Mouse (Mus musculus) kidney, postnatal 25 days (tissue): ENCODE results near the gene Tenm4.
"Not testable (repeated sequence)": the region's sequence is repeated elsewhere in the genome, so short reads cannot be mapped to it uniquely, and the experiment has no call there.

ENCODE experiments used
- DNase-seq, 2 experiments: peaks; one replicate each; pipeline ENCODE4 v3.0.0; 2021; ENCODE audit warnings: mixed read lengths in 2 of 2

Tenm4 gene

GRCm38 (mm10) chr7:96920447-96921095, 749.5 kb downstream of the Tenm4 start:
- DNase-seq, result no peak

DNA sequence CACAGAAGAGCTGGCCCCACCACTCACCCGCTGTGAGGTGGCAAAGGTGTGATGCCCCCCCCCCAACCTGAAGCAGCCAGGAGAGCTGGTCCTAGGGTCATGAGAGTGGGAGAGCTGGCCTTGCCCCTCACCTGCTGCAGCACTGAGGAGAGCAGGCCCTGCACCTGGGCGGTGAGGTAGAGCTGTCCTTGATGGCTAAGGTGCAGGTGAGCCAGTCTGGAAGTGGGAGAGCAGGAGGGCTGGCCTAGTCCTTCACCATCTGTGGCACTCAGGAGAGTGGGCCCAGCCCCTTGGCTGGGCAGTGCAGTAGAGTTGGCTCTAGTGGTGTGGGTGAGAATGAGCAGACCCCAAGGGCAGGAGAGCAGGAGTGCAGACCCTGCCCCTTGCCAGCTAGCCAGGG, 751.9 kb downstream of the Tenm4 start:
- DNase-seq, result no peak

DNA sequence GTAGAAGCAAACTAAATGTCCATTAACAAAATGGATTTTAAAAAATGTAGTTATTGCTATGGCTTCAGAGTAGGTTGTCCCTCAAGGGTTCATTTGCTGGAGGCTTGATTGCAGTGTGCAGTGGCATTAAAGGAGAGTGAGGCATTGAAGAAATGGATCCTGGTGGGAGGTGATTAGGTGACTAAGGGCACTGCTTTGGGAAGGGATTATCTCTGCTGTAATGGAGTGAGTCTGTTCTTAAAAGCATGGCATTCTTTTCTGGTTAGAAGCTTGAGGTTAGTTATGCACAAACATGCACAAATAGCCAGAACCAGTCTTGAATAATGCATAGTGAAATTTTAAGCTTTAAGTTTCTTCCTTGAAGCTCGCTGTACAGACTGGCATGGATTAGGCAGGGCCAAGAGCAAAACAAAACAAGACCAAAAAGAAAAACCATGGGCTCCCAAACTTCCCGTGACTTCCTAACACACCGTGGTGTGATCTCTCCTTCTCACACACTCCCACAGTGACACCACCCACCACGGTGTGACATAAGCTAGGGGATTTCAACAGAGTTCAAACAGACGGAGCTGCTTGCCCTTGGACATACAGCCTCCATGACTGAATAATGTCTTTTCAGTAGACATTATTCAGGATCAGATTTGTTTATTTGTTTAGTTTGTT, 772.8 kb downstream of the Tenm4 start:
- no peak for DNase-seq

- not testable (repeated sequence) for DNase-seq
Observed at GRCm38 (mm10) chr7:96946501-96946900, 775.5 kb downstream of the Tenm4 start.

DNA sequence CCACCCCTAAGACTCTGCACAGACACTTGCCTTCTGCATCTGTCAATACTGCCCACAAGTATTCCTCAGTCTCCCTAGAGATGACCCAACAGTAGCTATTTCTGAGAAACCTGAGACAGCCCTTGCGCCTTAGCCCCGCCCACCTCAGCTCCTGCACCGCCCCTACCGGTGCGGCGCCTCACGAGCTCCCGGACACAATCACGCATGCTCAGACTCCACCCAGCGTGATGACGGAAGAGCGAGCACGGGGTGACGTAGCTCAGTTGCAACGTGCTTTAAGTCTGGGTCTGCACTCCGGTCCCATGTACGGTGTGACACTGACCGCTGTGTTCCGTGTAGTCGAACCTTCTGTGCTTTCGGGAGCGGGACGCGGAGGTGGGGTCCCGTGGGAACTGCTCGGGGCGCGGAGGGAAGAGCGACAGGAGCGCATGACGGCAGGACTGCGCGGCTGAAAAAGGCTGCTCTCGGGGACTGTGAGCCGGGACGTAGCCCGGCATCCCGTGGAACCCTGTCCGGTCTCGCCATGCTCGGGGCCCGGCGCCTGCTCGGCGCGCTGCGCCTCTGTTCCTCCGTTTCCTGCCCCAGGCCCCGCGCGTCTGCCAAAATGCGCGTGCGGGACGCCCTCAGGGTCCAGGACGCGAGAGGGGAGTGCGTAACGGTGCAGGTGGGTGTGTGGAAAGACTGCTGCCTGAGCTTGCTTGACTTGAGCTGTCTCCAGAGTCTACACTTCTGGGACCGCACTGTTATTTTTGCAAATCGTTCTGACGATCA, 780.4 kb downstream of the Tenm4 start, which contains the start of gene Nars2:
Nars2 (plus strand) TSS at position 225 of the 771 bp plus-strand sequence.
- DNase-seq, result peak; percentile 94 to 95

DNA sequence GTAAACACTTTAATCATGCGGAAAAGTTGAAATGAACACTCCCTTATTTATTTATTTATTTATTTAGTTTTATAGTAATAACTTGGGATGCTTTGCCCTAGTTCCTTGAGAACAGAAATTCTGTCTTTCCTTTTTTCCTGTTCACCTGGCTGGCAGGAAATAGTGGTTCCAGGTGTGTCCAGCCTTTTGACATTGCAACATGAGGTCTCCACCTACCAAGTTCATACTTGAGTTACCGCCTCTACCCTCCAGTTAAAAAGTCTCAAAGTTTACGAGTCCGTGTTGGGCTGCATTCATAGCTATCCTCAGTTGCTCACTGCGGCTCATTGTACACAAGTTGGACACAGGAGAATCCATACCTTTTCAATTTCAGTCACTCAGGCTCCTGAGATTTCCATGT, 781.0 kb downstream of the Tenm4 start:
- no peak for DNase-seq

GRCm38 (mm10) chr7:96959168-96959567, 788.1 kb downstream of the Tenm4 start:
- DNase-seq, result no peak
